Mouse (Mus musculus) C2C12 (cell line): ENCODE data around the gene Olfr550. TPM values are rescaled to one million over a fixed set of nuclear protein-coding genes. Genes with fewer than 3 reads are reported as not detected.

Source experiments
- H3K27me3 ChIP-seq: one replicate; pipeline ENCODE4 v1.6.1; 2011; ENCODE audit not compliant: control insufficient read depth, insufficient read depth, insufficient read length
- H3K36me3 ChIP-seq: one replicate; pipeline ENCODE4 v1.6.1; 2011; ENCODE audit not compliant: control insufficient read depth, insufficient read depth
- H3K4me3 ChIP-seq: one replicate; pipeline ENCODE4 v1.5.1; 2011; ENCODE audit warnings: mild to moderate bottlenecking, control low read depth; ENCODE audit not compliant: poor library complexity, insufficient read depth, severe bottlenecking
- H3K79me2 ChIP-seq: one replicate; pipeline ENCODE4 v1.6.1; 2011; ENCODE audit not compliant: control insufficient read depth, insufficient read depth
- H3K79me3 ChIP-seq: one replicate; pipeline ENCODE4 v1.6.1; 2011; ENCODE audit warnings: low read depth, control low read depth
- H3ac ChIP-seq: one replicate; pipeline ENCODE3; 2011; ENCODE audit warnings: low read depth; ENCODE audit not compliant: control insufficient read depth, insufficient read length
- CEBPB ChIP-seq: IDR thresholded peaks from one replicate; pipeline ENCODE4 v1.6.1; 2011; ENCODE audit warnings: low read depth, mild to moderate bottlenecking, control low read depth, moderate library complexity
- CTCF ChIP-seq: IDR thresholded peaks from one replicate; pipeline ENCODE4 v1.5.1; 2011; ENCODE audit not compliant: control insufficient read depth, insufficient read depth, insufficient read length
- FOSL1 ChIP-seq: IDR thresholded peaks from one replicate; pipeline ENCODE4 v1.8.0; 2011; ENCODE audit warnings: mild to moderate bottlenecking, low read length; ENCODE audit not compliant: poor library complexity, insufficient read depth, severe bottlenecking
- MAX ChIP-seq: IDR thresholded peaks from one replicate; pipeline ENCODE4 v1.6.1; 2011; ENCODE audit warnings: mild to moderate bottlenecking, control low read depth
- MYOD1 ChIP-seq: IDR thresholded peaks from one replicate; pipeline ENCODE4 v1.6.1; 2011; ENCODE audit warnings: low read depth; ENCODE audit not compliant: control insufficient read depth, insufficient read length
- MYOG ChIP-seq: IDR thresholded peaks from one replicate; pipeline ENCODE4 v1.6.1; 2011; ENCODE audit not compliant: control insufficient read depth, insufficient read length; ENCODE audit errors: extremely low read depth
- USF1 ChIP-seq: IDR thresholded peaks from one replicate; pipeline ENCODE4 v1.6.1; 2011; ENCODE audit warnings: low read depth, mild to moderate bottlenecking, control low read depth, moderate library complexity
- polyA plus RNA-seq: library from polyadenylated mRNA; unstranded; fragments of >200 nt; fragmentation: generic; extraction: Trizol; gene quantifications from one replicate; pipeline ENCODE4 v1.2.1, GENCODE M21; 2012; ENCODE audit warnings: missing spikeins

Olfr550 gene
- polyA plus RNA-seq, 1 experiment = not detected

- H3K79me2 ChIP-seq = no peaks in the 10 kb centered on the region
- no peaks in the 10 kb centered on the region for H3K79me3 ChIP-seq
- no peak overlapping the region for H3K4me3 ChIP-seq
- H3ac ChIP-seq = no peak overlapping the region
- TF ChIP-seq MYOG (no peak), FOSL1 (no peak), USF1 (no peak), CEBPB (no peak), MYOD1 (no peak), CTCF (no peak), MAX (no peak)
- no peaks in the 10 kb centered on the region for H3K36me3 ChIP-seq
- H3K27me3 ChIP-seq = no peaks in the 10 kb centered on the region
These were observed 18.0 kb upstream of the Olfr550 start for GRCm38 (mm10) chr7:102553279-102553678.

- Histone ChIP-seq H3K36me3 (no peaks in the 10 kb centered on the region), H3K27me3 (no peaks in the 10 kb centered on the region), H3K79me2 (no peaks in the 10 kb centered on the region), H3K79me3 (no peaks in the 10 kb centered on the region), H3ac (peak within 1 kb of the TSS; percentile 61), H3K4me3 (peak within 1 kb of the TSS; percentile 32)
- TF ChIP-seq CTCF (no peak), MYOD1 (no peak), MYOG (no peak), MAX (no peak), CEBPB (no peak), FOSL1 (no peak), USF1 (no peak)
These were observed 5.9 kb upstream of the Olfr550 start, which contains the start of gene Trim21 for GRCm38 (mm10) chr7:102564999-102565997. Trim21 (minus strand) TSS chr7:102565486.

GRCm38 (mm10) chr7:102566219-102566618, 5.0 kb upstream of the Olfr550 start:
- H3ac ChIP-seq = no peak overlapping the region
- H3K27me3 ChIP-seq = no peaks in the 10 kb centered on the region
- H3K4me3 ChIP-seq = no peak overlapping the region
- no peaks in the 10 kb centered on the region for H3K79me2 ChIP-seq
- no peak for TF ChIP-seq USF1
- TF ChIP-seq MYOG = no peak
- no peaks in the 10 kb centered on the region for H3K79me3 ChIP-seq
- no peaks in the 10 kb centered on the region for H3K36me3 ChIP-seq

GRCm38 (mm10) chr7:102573174-102573830, 2.1 kb downstream of the Olfr550 start:
- Histone ChIP-seq H3ac (no peak overlapping the region), H3K79me2 (no peaks in the 10 kb centered on the region), H3K27me3 (no peaks in the 10 kb centered on the region), H3K79me3 (no peaks in the 10 kb centered on the region), H3K4me3 (no peak overlapping the region), H3K36me3 (no peaks in the 10 kb centered on the region)
- TF ChIP-seq CEBPB (no peak), MAX (no peak), MYOG (no peak), CTCF (no peak), MYOD1 (no peak), FOSL1 (no peak), USF1 (no peak)

- Histone ChIP-seq H3K79me3 (no peaks in the 10 kb centered on the region), H3ac (no peak overlapping the region), H3K36me3 (no peaks in the 10 kb centered on the region), H3K27me3 (no peaks in the 10 kb centered on the region), H3K79me2 (no peaks in the 10 kb centered on the region), H3K4me3 (no peak overlapping the region)
- TF ChIP-seq CTCF = no peak
- no peak for TF ChIP-seq FOSL1
- no peak for TF ChIP-seq MAX
- no peak for TF ChIP-seq CEBPB
- no peak for TF ChIP-seq MYOD1
- no peak for TF ChIP-seq MYOG
- TF ChIP-seq USF1 = no peak
These were observed 4.8 kb downstream of the Olfr550 start for GRCm38 (mm10) chr7:102575998-102576397.

- Histone ChIP-seq H3K79me3 (no peaks in the 10 kb centered on the region), H3ac (no peak within 1 kb of the TSS), H3K79me2 (no peaks in the 10 kb centered on the region), H3K36me3 (no peaks in the 10 kb centered on the region), H3K27me3 (no peaks in the 10 kb centered on the region), H3K4me3 (no peak within 1 kb of the TSS)
- no peak for TF ChIP-seq MYOG
These were observed 20.5 kb downstream of the Olfr550 start, which contains the start of gene Olfr551 for GRCm38 (mm10) chr7:102591786-102592185. Olfr551 (minus strand) TSS chr7:102591886.
